Mouse (Mus musculus): Measurements from ENCODE around the gene Stox2.

- TF ChIP-seq CTCF (IDR thresholded peaks at IDR 0.05; ENCODE audit: low read depth) (no peak), EP300 (IDR thresholded peaks at IDR 0.05; ENCODE audit: low read depth) (no peak)
Observed at GRCm38 (mm10) chr8:47285435-47285834, 160.7 kb downstream of the Stox2 start.

Measured in liver, postnatal 0 days (tissue).